Mouse (Mus musculus) kidney, adult 2 months (tissue): Measurements from ENCODE around the gene Rpl27.

Experiments used
- CTCF ChIP-seq: fragments of 200-500 bp; conservative IDR thresholded peaks from 2 replicates; pipeline ENCODE4 v1.5.1; 2011; ENCODE audit warnings: low read depth, mild to moderate bottlenecking, control low read depth, low read length, moderate library complexity, mixed read lengths; ENCODE audit not compliant: insufficient read depth, insufficient read length
- POLR2A ChIP-seq: fragments of 200-500 bp; IDR thresholded peaks from one replicate; pipeline ENCODE4 v1.6.1; 2011; ENCODE audit warnings: low read depth, low read length, control low read depth

DNA sequence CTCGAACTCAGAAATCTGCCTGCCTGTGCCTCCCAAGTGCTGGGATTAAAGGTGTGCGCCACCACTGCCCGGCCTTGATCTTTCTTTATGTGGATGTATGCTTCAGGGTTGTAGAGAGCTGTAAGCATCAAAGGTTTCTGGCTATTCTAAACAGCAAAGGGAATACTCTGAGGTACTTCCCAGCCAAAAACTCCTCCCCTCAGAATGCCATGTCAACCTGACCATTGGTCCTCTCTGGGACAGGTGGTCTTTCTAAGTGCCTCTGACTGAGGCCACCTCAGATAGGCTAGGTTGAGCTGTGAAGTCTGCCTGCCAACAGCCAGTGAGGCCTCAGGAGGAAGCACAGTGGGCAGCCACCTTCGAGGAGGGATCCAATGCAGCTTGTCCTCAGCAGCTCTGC, 6.8 kb downstream of the Rpl27 start:
- TF ChIP-seq CTCF: no peak
- no peak for TF ChIP-seq POLR2A
